Comparison of ENCODE assay signal across 36 mouse cellular contexts in genomic region chr17:13819342-13819741, GRCm38 (mm10). TPM values are rescaled to one million over a fixed set of nuclear protein-coding genes. Genes with fewer than 3 reads are reported as not detected.
"Had no signal": no experiment of that assay in that cellular context is flagged by ENCODE, and none has a peak within 500 bp of the region (broad histone marks: within the 10 kb centered on the region; RNA-seq: fewer than 3 reads in every experiment).

No protein-coding gene starts in this region.

- H3K36me3 ChIP-seq: intestine, embryonic 15.5 days had no signal

- H3K4me3 ChIP-seq: heart, embryonic 10.5 days; heart, embryonic 12.5 days; heart, embryonic 13.5 days; heart, embryonic 15.5 days; hindbrain, embryonic 10.5 days; hindbrain, embryonic 12.5 days; hindbrain, embryonic 13.5 days; hindbrain, embryonic 15.5 days; intestine, embryonic 15.5 days; kidney, embryonic 15.5 days; layer of hippocampus, adult 2 months had no signal

- H3K9ac ChIP-seq: heart, embryonic 12.5 days; heart, embryonic 13.5 days; heart, embryonic 15.5 days; hindbrain, embryonic 12.5 days; hindbrain, embryonic 13.5 days; hindbrain, embryonic 14.5 days; hindbrain, embryonic 15.5 days; intestine, embryonic 15.5 days; kidney, embryonic 15.5 days had no signal

- ATAC-seq: hindbrain, embryonic 16.5 days; hindbrain, postnatal 0 days; inflammation-experienced regulatory T-cells, adult 6 months; intestine, embryonic 15.5 days; intestine, embryonic 16.5 days; intestine, postnatal 0 days had no signal

- H3K27ac ChIP-seq: heart, embryonic 10.5 days; heart, embryonic 13.5 days; heart, embryonic 15.5 days; hindbrain, embryonic 10.5 days; hindbrain, embryonic 12.5 days; hindbrain, embryonic 13.5 days; hindbrain, embryonic 14.5 days; hindbrain, embryonic 15.5 days; hindbrain, postnatal 0 days; intestine, embryonic 15.5 days; kidney, embryonic 15.5 days; kidney, postnatal 0 days; layer of hippocampus, adult 2 months had no signal

- H3K4me2 ChIP-seq: heart, embryonic 11.5 days; heart, embryonic 12.5 days; heart, embryonic 13.5 days; heart, embryonic 15.5 days; hindbrain, embryonic 12.5 days; hindbrain, embryonic 13.5 days; hindbrain, embryonic 14.5 days; hindbrain, embryonic 15.5 days; intestine, embryonic 15.5 days; kidney, embryonic 15.5 days had no signal

- H3K4me1 ChIP-seq: heart, embryonic 10.5 days; heart, embryonic 12.5 days; heart, embryonic 13.5 days; heart, embryonic 15.5 days; hindbrain, embryonic 10.5 days; hindbrain, embryonic 12.5 days; hindbrain, embryonic 13.5 days; hindbrain, embryonic 15.5 days; intestine, embryonic 15.5 days; kidney, embryonic 15.5 days had no signal

- DNase-seq: heart, postnatal 10 days; heart, postnatal 14 days; heart, postnatal 36 days; heart, postnatal 4 days; kidney, adult 11 months; kidney, adult 18-20 months; kidney, adult 2 months; kidney, adult 8-10 months; kidney, adult 9 months; kidney, postnatal 10 days; kidney, postnatal 14 days; kidney, postnatal 25 days; kidney, postnatal 36 days; kidney, postnatal 4 days; layer of hippocampus, adult 9-11 months; layer of hippocampus, postnatal 36 days had no signal

- H3K27me3 ChIP-seq: heart, embryonic 12.5 days; heart, embryonic 13.5 days; heart, embryonic 15.5 days; hindbrain, embryonic 12.5 days; hindbrain, embryonic 13.5 days; hindbrain, embryonic 15.5 days; intestine, embryonic 15.5 days; kidney, embryonic 15.5 days had no signal

- H3K9me3 ChIP-seq: heart, embryonic 10.5 days; heart, embryonic 12.5 days; heart, embryonic 13.5 days; heart, embryonic 15.5 days; hindbrain, embryonic 10.5 days; hindbrain, embryonic 12.5 days; hindbrain, embryonic 13.5 days; hindbrain, embryonic 15.5 days; intestine, embryonic 15.5 days; kidney, embryonic 15.5 days had no signal

RNA-seq across cellular contexts. Expression of gene Tcte2, which starts 57.7 kb away (rescaled TPM):
- total RNA-seq: hematopoietic stem cell, adult 5-6 weeks had no signal
- polyA plus RNA-seq: inflammation-experienced regulatory T-cells, adult 6 months had no signal
